Mouse (Mus musculus) MEL (cell line): ENCODE measurements around the gene Uqcr11. TPM values are rescaled to one million over a fixed set of nuclear protein-coding genes. Genes with fewer than 3 reads are reported as not detected.

Source experiments
- DNase-seq: peaks from one replicate; pipeline ENCODE4 v3.0.0; 2011; ENCODE audit warnings: low read depth, low spot score
- H3K27ac ChIP-seq: 2 replicates; pipeline ENCODE4 v1.5.1; 2012; ENCODE audit warnings: low read depth, mild to moderate bottlenecking, control low read depth, low read length, moderate library complexity; ENCODE audit not compliant: control insufficient read depth
- H3K27me3 ChIP-seq, 2 experiments: fragments of 150-350 bp in 1 of 2; sonication (generic) in 1 of 2; 2 replicates each; pipeline ENCODE4 v1.6.1; 2012; ENCODE audit warnings: low read length in 2 of 2, mild to moderate bottlenecking in 2 of 2, improper control_type of control experiment in 1 of 2, moderate library complexity in 1 of 2; ENCODE audit not compliant: insufficient read depth in 2 of 2, control insufficient read depth in 1 of 2
- H3K36me3 ChIP-seq, 2 experiments: 2 replicates each; pipeline ENCODE4 v1.6.1; 2012 to 2014; ENCODE audit warnings: low read length in 2 of 2, improper control_type of control experiment in 1 of 2, inconsistent platforms in 1 of 2, mild to moderate bottlenecking in 1 of 2; ENCODE audit not compliant: insufficient read depth in 2 of 2, control insufficient read depth in 1 of 2
- H3K4me1 ChIP-seq, 2 experiments: fragments of 150-350 bp in 1 of 2; sonication (generic) in 1 of 2; 2 replicates each; pipeline ENCODE4 v1.6.1; 2012; ENCODE audit warnings: low read length in 2 of 2, improper control_type of control experiment in 1 of 2, mild to moderate bottlenecking in 1 of 2; ENCODE audit not compliant: insufficient read depth in 2 of 2, control insufficient read depth in 1 of 2
- H3K4me3 ChIP-seq, 2 experiments: fragments of 150-350 bp in 1 of 2; sonication (generic) in 1 of 2; 2 replicates each; pipeline ENCODE4 v1.5.1; 2012; ENCODE audit warnings: low read depth in 2 of 2, low read length in 2 of 2, mild to moderate bottlenecking in 2 of 2, moderate library complexity in 2 of 2, control low read depth in 1 of 2, improper control_type of control experiment in 1 of 2; ENCODE audit not compliant: control insufficient read depth in 1 of 2, insufficient read depth in 1 of 2
- H3K79me2 ChIP-seq: 2 replicates; pipeline ENCODE4 v1.6.1; 2012; ENCODE audit warnings: mild to moderate bottlenecking, low read length, moderate library complexity; ENCODE audit not compliant: control insufficient read depth, poor library complexity, insufficient read depth
- H3K9ac ChIP-seq: 2 replicates; pipeline ENCODE4 v1.6.1; 2012; ENCODE audit warnings: low read depth, mild to moderate bottlenecking, control low read depth, low read length, moderate library complexity; ENCODE audit not compliant: control insufficient read depth, poor library complexity, severe bottlenecking
- H3K9me3 ChIP-seq: fragments of 150-350 bp; sonication (generic); replicated peaks from 2 replicates; pipeline ENCODE4 v1.6.1; 2012; ENCODE audit warnings: mild to moderate bottlenecking, low read length, improper control_type of control experiment, moderate library complexity; ENCODE audit not compliant: insufficient read depth
- BHLHE40 ChIP-seq: IDR thresholded peaks from 2 replicates; pipeline ENCODE4 v1.6.1; 2012; ENCODE audit warnings: low read depth, mild to moderate bottlenecking, inconsistent platforms, low read length, improper control_type of control experiment, borderline replicate concordance
- CHD1 ChIP-seq: IDR thresholded peaks from 2 replicates; pipeline ENCODE4 v1.6.1; 2012; ENCODE audit warnings: low read depth, mild to moderate bottlenecking, inconsistent platforms, low read length, improper control_type of control experiment
- E2F4 ChIP-seq: IDR thresholded peaks from 2 replicates; pipeline ENCODE4 v1.6.1; 2011; ENCODE audit warnings: low read depth, low read length, improper control_type of control experiment, borderline replicate concordance
- MAX ChIP-seq: IDR thresholded peaks from 2 replicates; pipeline ENCODE4 v1.6.1; 2011; ENCODE audit warnings: low read length, improper control_type of control experiment
- MXI1 ChIP-seq: IDR thresholded peaks from 2 replicates; pipeline ENCODE4 v1.6.1; 2011; ENCODE audit warnings: mild to moderate bottlenecking, low read depth, low read length, improper control_type of control experiment
- POLR2A ChIP-seq, 2 experiments: IDR thresholded peaks; 2 replicates each; pipeline ENCODE4 v1.6.1; 2011 to 2012; ENCODE audit warnings: low read length in 2 of 2, mild to moderate bottlenecking in 2 of 2, control low read depth in 1 of 2, improper control_type of control experiment in 1 of 2, low read depth in 1 of 2, moderate library complexity in 1 of 2; ENCODE audit not compliant: control insufficient read depth in 1 of 2, insufficient read depth in 1 of 2, poor library complexity in 1 of 2
- POLR2AphosphoS5 ChIP-seq: IDR thresholded peaks from 2 replicates; pipeline ENCODE4 v1.6.1; 2012; ENCODE audit warnings: low read depth, borderline replicate concordance, mild to moderate bottlenecking, inconsistent platforms, low read length, moderate library complexity, mixed read lengths
- SIN3A ChIP-seq: IDR thresholded peaks from 2 replicates; pipeline ENCODE4 v1.6.1; 2012; ENCODE audit warnings: low read length, improper control_type of control experiment, inconsistent platforms
- ZKSCAN1 ChIP-seq: IDR thresholded peaks from 2 replicates; pipeline ENCODE4 v1.6.1; 2012; ENCODE audit warnings: low read depth, mild to moderate bottlenecking, inconsistent platforms, low read length, improper control_type of control experiment, moderate library complexity
- ZMIZ1 ChIP-seq: IDR thresholded peaks from 2 replicates; pipeline ENCODE4 v1.6.1; 2012; ENCODE audit warnings: low read depth, mild to moderate bottlenecking, inconsistent platforms, low read length, improper control_type of control experiment, moderate library complexity
- ZNF384 ChIP-seq: IDR thresholded peaks from 2 replicates; pipeline ENCODE4 v1.6.1; 2012; ENCODE audit warnings: low read depth, mild to moderate bottlenecking, inconsistent platforms, low read length, improper control_type of control experiment
- polyA plus RNA-seq, 2 experiments: library from polyadenylated mRNA; stranded (reverse) in 1 of 2; unstranded in 1 of 2; fragments of >175 nt in 1 of 2; fragments of >200 nt in 1 of 2; gene quantifications; 2 replicates each; pipeline versions ENCODE4 v1.2.1 to v1.2.4; 2012; ENCODE audit warnings: low replicate concordance in 2 of 2, low read depth in 1 of 2; ENCODE audit not compliant: insufficient read length in 2 of 2, insufficient read depth in 1 of 2, missing spikeins in 1 of 2
- total RNA-seq: library from RNA; depleted of rRNA; stranded (reverse); fragments of 300-350 nt; gene quantifications from 2 replicates; pipeline ENCODE4 v1.2.3, GENCODE M21; 2012

Gene Uqcr11
- total and polyA plus RNA-seq, 3 experiments: 481 to 935 TPM; not detected in 1

GRCm38 (mm10) chr10:80398719-80399190 is 7.9 kb downstream of the Uqcr11 start (continued):
- TF ChIP-seq CHD1 (no peak), E2F4 (peak; percentile 62; the same call in 1 of the 2 replicates)
- TF ChIP-seq, all 39 proteins: peak for 17

- H3K4me3 ChIP-seq: peak overlapping the region; percentile 58 to 69
- TF ChIP-seq ZKSCAN1: no peak
- no peak for TF ChIP-seq SIN3A
- TF ChIP-seq BHLHE40: no peak
- TF ChIP-seq ZNF384: peak; percentile 83
- peaks cover 30% of the 10 kb centered on the region for H3K79me2 ChIP-seq
- peak overlapping the region; percentile 97 for H3K9ac ChIP-seq
- DNase-seq: no peak
- peak overlapping the region; percentile 90 for H3K27ac ChIP-seq
- no peaks in the 10 kb centered on the region for H3K27me3 ChIP-seq
- no peaks in the 10 kb centered on the region for H3K9me3 ChIP-seq
- peaks cover 0 to 26% of the 10 kb centered on the region in 2 experiments; a peak in 3 of 4 replicates for H3K4me1 ChIP-seq
- H3K36me3 ChIP-seq: peaks cover 12 to 21% of the 10 kb centered on the region in 2 experiments
Measured at GRCm38 (mm10) chr10:80398174-80398535, 8.5 kb downstream of the Uqcr11 start.

- Histone ChIP-seq H3K27ac (peak overlapping the region; percentile 90), H3K9ac (peak overlapping the region; percentile 97), H3K79me2 (peaks cover 30% of the 10 kb centered on the region), H3K36me3 (peaks cover 12 to 21% of the 10 kb centered on the region in 2 experiments), H3K27me3 (no peaks in the 10 kb centered on the region), H3K9me3 (no peaks in the 10 kb centered on the region), H3K4me3 (peak overlapping the region; percentile 58 to 69), H3K4me1 (peaks cover 0 to 26% of the 10 kb centered on the region in 2 experiments; a peak in 3 of 4 replicates)
- TF ChIP-seq ZKSCAN1 (0 out of 2 replicates have a peak, but pooled peaks have one; percentile 8), POLR2AphosphoS5 (no peak), ZMIZ1 (no peak), MXI1 (0 out of 2 replicates have a peak, but pooled peaks have one; percentile 33), MAX (peak; percentile 37; the same call in 1 of the 2 replicates), POLR2A (IDR thresholded peaks at IDR 0.05; ENCODE audit: control insufficient read depth in 1 of 2, insufficient read depth in 1 of 2, low read depth in 1 of 2, low read length in 2 of 2, poor library complexity in 1 of 2) (peak; percentile 31 to 48; a peak in 2 of 4 replicates)
- peak; percentile 50 for DNase-seq
Measured at GRCm38 (mm10) chr10:80397524-80398173, 9.0 kb downstream of the Uqcr11 start.
